Mouse (Mus musculus) adrenal gland, adult (tissue): ENCODE data around the gene Fignl2.

ENCODE experiments used
- DNase-seq, 2 experiments: peaks; one replicate each; pipeline ENCODE4 v3.0.0; 2022 to 2023; ENCODE audit warnings: low spot score in 1 of 2; ENCODE audit not compliant: inconsistent age in 2 of 2

The Fignl2 gene

DNA sequence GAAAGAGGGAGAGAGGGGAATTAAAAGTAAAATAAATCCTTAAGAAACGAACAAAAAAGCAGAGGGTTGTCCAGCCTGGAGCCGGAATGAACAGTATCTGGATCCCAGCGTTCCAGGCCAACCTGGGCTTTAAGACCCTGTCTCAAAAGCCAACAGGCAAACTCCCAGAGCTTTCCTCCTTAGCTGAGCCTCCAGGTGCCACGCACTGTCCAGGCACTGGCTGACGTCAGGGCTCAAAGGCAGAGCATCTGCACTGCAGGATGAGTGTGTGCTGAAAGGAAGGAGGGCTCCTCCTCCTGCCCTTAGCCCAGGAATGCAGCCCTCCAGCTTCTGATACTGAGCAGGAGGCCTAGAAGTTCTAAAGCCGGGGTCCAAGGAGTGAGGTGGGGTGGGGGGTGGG, 15.6 kb upstream of the Fignl2 start:
- no peak for DNase-seq

DNA sequence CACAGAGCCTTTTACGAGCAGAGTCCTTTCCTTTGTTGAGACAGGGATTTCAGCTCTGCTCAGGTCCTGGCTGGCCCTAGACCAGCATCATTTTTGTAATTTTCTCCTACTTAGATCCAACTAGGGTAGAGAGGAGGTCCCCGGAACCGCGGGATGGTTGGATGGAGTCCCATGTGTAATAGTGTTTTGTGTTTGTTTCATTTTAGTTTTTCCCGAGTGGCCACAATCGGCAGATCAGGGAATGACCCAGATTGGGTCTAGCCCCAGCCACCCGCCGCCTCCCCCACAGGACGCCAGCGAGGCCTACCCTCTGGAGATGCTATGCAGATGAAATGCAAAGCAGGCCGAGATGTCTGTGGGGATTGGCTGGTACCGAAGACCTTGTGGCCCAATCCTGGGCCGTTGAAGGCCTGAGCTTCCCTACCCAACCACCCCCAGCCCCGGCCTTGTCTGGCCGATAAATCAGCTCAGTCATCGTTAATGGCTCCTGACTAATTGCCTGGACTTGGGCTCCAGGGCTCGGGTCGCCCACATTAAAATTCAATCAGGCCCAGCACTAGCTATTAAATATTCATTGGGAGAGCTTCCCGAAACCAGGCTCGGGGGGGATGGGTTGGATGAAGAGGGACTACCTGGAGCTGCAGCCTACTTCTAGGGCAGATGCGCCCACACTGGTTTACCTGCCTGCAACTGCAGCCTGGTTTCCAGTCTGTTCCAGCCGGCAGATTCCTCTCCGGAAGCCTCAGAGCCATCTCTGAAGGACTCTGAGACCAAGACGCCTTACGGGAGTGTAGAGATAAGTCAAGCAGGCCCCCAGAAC, 14.7 kb upstream of the Fignl2 start:
- DNase-seq: peak in 1 of 2 experiments; percentile 77

DNA sequence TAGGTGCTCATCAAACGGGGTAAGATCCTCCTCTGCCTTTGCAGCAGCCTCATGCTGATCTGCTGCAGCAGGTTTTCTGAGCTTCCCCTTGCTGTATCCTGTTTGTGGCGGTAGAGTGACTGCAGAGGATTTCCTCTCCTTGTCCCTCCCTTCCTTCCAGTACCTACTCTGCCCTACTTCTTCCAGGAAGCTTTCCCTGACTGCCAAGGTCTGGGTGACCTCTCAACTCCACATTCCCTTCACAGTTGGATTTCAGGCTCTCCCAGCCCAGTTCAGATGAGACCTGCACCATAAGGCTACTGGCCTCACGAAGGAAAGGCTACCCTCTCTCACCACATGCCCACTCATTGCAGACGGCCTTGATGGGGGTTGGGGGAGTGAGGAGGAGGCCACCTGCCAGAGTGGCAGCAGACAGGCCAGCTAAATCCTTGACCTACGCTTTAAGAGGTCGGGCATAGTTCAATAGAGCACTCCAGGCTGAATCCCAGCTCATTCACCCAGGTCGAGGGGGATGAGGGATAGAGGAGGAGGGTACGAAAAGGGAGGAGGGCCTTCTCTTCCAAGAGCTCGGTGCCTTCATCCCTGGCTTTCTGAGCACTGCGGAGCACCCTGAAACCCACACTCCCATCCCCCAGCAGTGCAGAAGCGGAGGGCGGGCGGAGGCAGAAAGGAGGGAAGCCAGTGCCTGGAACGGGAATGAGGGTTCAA, 13.9 kb upstream of the Fignl2 start:
- no peak for DNase-seq

DNA sequence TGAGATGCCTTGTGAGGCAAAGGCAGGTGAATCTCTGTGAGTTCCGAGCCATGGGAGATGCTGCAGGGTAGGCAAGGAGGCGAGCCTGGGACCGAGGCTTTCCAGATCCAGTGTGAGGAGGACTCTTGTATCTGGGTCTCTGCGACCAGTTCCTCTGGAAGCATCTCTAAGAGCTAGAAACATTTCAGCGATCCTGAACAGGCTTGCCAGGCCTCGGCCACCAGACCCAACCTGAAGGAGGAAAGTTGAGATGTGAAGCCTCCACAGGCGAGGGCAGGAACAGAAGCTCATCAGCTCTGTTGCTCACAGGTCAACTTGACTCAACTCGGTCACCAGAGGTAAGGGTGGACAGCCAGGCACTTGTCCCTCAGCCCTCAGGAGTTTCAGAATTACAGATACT, 13.2 kb upstream of the Fignl2 start:
- no peak for DNase-seq

DNA sequence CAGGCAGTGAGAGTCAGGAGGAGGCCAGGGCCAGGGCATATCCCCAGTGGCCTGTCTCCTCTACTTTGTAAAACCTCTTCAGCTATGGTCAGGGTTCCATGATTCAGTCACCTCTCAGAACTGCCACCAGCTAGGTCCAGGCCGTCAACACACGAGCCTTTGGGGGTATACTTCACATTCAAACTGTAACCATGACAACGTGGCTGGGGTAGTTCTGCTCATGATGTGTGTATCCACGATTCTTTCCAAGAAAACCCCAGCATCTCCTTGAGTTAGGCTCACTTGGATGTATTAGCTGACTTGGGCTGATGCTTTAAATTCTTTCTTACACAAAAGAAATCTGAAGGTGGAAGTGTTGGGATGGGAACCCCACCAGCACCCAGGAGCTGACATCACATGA, 9.9 kb upstream of the Fignl2 start:
- no peak for DNase-seq

DNA sequence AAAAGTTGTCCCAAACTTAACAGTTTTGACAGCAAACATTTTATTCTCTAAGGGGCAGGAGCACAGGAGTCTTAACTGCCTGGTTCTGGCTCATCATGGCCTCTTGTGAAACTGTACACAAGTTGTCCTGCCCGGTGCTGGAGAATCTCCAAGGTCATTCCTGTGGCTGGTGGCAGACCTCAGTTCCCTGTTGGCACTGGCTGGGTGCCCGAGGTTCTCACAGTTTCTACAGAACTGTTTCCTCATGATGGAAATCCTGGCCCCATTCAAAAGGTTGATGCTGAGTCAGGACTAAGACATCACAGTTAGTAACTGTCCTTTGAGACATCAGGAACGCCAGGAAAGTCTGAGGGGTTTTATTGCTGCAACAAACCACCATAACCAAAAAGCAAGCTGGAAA, 8.6 kb upstream of the Fignl2 start:
- DNase-seq: peak; percentile 93 to 95

DNA sequence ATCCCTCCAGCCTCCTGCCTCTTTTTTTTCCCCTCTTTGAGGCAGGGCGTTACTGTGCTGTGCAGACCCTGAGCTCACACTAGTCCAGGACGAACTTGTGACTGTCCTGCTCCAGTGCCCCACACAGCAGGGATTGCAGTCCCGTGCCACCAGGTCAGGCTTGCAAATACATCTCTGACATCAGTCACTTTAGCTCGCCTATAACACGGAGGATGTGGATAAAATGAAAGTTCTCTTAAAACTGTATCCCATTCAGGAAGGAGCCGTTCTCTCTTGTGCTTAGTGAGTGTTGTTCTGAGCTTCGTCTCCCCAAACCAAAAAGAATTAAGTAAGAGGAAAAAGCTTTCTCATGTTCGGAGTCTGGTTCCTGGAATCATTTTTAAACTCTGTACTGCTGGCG, 8.1 kb upstream of the Fignl2 start:
- no peak for DNase-seq

DNA sequence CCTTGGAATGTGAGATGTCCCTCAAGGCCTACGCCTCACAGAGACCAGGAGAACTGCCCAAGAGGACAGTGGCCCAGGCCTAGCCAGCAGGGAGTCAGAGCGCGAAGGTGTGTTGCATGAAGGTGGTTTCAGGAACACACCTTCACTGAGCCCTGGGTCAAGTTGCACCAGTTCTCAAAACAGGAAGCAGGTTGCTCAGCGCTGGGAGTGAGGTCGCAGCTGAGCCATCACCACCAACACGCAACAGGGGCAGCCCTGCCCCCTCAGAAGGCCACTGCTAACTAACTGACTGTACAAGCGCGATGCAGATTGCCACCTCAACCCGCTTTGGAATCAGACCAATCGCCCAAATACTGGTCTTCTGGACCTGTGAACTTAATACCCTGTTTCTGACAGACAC, 6.1 kb upstream of the Fignl2 start:
- DNase-seq: no peak

DNA sequence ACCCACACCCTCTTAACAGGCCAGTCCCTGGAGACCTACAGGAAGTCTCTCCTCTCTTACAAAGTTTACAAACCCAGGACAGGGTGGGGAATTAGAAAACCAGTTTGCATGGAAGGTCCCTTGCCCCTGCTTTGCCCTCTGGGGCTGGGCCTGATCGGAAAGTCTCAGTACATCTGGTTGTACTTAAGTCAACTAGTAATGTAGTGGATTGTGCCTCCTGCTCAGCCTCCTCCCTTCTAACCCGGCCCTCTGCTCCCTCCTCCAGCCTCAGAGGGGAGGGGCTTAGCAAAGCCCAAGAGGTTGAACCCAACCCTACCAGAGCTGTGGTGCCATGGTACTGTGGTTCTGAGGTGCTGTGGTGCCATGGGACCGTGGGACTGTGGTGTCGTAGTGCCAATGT, 3.9 kb upstream of the Fignl2 start:
- no peak for DNase-seq

DNA sequence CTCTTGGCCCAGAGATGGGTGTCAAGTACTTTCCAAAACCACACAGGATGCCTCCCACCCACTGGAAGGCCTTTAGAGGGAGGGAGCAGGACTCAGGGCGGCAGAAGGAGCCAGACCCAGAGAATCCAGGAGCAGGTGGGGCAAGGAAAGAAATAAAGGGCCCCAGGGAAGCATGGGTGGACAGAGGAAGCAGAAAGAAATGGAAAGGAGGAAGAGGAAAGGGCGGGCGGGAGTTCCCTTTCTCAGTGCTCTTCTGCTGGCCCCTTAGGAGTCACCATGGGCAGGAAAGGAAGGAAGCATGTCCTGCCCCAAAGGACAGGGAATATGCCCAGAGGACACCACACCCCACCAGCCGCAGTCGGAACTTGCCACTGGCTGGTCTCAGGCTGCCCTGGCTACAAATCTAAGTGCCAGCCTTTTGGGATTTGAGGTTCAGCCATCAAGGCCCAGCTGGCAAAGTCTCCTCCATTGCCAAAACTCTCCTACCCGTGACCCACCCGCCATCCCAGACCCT, 2.7 kb upstream of the Fignl2 start:
- DNase-seq: peak in 1 of 2 experiments; percentile 47

DNA sequence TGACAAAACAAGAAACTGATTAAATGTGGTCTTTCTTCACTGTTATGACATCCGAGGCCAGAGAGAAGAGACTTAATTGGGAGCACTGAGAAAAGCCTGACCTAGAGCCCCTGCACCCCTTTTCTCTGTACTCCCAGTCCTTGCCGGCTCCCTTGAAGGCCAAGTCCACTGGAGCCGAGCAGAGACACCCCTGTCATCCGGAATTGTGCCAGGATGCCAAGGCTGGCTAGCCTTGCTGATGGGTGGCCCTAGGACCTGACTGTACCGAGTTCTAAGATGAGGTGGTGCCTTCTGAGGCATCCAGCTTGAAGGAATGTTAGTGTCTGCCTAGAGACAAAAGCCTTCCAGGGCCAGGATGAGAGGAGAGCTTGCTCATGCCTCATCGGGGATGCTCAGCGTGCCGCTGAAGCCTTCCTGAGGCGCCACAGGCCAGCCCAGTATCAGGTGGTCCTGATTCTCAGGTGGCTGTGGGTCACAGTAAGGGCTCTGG, 1.7 kb upstream of the Fignl2 start:
- DNase-seq: peak in 1 of 2 experiments; percentile 79

DNA sequence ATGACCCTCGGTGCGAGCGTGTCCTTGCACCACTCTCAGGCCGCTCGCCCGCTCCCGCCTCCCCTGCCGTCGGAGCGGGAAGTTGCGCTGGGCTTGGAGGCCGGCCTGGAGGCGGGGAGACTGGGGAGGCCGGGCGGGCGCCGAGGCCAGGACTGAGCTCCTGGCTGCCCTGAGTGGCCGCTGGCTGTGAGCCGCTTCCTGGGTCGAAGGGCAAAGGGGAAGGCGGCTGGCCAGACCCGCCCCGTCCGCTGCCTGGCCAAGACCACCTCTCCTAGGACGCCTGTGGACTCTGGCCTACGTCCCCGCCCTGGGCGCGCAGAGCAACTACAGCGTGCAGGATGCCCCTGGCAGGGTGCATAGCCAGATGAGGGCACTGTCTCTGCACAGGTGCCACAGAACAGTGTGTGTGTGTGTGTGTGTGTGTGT, 377 bp upstream of the Fignl2 start:
- peak; percentile 96 to 98 for DNase-seq

DNA sequence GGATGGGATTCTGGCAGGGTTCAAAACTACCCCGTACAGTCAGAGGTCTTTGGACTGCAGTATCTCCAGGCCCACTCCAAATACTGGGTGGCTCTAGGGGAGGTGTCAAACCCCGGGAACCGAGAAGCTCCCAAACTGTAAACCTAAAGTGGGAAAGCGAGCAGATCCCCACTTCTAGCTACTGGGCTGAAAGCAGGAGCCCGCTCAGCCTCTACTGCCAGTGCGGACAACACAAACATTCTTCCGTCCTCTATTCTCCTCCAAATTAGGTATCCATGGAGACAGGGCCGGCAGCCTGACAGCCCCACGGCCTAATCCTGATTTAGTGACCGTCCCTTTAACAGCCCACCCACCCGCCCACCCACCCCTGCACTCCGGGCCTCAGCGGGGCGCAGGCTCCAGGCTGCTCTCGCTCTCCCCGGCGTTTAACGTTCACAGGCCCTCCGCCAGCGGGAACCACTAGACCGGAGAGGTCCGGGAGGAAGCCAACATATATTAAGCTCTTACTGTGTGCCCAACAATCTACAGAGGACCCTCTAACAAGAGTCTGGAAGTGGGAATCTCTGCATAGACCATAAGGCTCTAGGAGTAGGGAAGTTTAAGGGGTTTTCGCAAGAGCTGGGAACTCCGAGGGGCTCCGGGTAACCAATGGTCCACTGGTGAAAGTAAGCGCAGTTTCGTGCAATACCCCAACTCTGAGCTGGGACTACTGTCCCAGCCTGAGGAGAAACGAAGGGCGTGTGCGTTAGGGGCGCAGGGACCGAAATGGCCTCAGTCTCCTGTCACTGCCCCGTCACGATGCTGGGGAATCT, 1.2 kb downstream of the Fignl2 start:
- DNase-seq: peak in 1 of 2 experiments; percentile 80

DNA sequence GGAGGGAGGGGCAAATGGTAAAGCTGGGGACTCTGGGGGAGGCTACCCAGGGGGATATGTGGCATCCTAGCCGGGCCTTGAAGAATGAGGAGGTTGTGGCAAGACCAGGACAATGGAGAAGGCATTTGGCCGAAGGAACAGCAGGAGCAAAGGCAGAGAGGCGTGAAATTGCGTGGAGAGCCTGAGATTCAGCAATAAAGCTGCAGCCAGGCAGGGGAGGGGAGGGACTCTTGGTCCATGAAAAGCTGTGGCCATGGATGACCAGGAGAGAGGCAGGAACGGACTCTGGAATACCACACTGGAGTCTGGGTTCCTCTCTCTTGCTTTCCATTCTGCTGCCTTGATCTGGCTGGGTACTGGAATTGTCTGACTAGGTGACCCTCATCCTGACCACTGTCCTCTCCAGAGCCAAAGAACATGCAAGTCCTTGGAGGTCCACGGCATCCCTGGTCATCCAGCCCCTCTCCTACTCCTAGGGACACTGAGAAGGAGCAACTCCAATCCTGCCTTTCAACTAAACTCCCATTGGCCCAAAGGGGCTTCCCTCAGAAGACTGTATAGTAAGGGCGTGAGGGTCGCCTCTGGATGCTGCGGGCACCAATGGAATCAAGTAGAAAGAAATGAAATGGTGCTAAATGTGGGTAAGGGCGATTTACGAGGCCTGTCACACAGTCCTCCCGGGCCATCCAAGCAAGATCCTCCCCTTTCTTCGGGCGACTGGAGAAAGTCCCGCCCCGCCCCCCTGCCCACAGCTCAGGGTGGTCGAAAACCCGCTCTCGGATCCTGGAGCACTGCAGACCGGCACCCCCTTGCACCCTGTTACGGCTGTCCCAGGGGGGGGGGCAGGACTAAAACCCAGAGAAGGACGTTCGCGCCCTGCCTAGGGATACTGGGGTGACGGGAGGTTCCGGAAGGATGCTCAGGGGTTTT, 2.0 kb downstream of the Fignl2 start:
- DNase-seq: no peak

DNA sequence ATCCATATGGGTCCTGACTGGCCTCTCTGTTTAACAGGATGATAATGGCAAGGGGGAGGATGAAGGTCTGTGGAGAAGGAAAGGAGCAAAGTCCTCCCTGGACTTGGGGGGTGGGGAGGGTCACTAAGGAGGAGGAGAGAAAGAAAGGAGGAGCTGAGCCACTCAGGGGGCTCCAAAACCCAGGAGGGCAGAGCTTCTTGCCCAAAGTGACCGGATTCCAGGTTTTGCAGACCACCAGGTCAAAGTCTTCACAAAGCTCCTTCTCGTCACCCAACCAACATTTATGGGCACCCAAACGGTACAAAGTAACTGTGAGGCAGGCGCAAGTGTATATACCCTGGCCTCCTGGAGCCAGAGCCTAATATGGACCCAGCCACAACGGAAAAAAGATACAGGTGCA, 2.7 kb downstream of the Fignl2 start:
- DNase-seq: no peak

DNA sequence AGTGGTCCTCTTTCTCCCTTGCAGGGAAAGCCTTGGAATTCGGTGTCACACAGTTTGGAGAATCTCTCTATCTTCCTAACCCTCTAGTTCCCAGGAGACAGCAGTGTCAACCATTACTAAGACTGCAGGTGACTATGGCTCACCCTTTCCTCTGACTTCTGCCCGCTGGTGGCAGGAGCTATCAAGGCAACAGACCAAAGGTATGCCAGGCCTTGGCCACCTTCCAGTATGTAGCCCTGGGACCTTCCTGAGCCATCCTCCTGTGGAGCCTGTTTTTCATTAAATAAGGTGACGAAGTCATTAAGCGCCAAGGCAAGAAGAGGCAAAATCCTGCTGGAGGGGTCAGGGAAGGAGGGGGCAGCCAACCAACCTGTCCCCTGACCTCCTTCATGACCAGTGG, 3.2 kb downstream of the Fignl2 start:
- DNase-seq: no peak

DNA sequence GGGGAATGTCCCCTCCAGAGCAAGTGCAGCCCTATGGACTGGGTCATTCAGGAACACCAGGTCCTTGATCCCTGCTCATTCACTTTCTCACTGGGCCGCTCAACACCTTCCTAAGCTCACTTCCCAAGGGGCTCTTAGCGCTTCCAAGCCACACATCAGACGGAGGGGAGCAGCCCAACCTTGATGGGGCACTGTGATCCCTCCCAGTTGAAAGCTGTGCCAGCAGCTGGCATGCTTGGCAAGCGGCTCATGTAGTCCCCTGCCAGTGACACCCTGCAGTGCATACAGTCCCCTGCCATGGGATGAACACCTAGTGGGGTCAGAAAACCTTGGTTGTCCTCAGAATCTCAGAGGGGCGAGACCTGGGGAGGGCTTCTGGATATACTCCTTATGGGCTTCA, 4.3 kb downstream of the Fignl2 start:
- DNase-seq: peak in 1 of 2 experiments; percentile 61

DNA sequence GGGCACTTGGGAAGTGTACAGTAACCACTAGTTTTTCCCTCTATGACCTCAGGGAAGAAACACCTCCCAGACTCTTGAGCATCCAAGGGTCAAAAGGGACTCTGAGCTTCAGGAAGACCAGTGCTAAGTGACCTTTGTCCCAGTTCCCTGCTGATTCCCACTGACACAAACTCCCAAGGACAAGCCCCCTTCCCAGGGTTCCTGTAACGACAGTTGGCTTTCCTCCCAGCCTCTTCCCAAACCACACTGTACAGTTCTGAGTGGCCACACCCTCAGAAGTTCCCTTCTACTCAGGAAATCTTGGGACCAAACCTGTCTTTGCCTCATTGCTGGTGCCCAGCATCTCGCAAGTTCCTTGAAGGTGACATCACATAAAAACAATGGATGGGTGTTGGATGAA, 5.6 kb downstream of the Fignl2 start:
- DNase-seq: no peak

DNA sequence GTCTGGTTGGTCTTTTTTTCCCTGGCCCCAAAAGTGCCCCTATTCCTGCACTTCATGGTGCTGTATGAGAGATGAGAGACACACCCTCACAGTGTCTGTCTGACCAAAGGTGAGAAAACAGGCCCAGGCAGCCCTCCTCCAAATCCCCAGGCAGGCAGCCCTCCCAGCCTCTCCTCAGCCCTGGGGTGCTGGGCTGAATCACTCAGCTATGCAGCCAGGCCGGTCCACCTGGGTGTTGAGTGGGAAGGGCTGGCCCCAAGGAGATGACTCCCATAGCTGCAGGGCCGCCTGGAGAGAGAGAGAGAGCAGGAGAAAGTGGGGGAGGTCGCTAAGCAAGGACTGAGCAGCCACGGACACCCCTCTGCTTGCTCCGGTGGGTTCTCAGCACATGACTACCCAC, 7.6 kb downstream of the Fignl2 start:
- peak in 1 of 2 experiments; percentile 39 for DNase-seq

DNA sequence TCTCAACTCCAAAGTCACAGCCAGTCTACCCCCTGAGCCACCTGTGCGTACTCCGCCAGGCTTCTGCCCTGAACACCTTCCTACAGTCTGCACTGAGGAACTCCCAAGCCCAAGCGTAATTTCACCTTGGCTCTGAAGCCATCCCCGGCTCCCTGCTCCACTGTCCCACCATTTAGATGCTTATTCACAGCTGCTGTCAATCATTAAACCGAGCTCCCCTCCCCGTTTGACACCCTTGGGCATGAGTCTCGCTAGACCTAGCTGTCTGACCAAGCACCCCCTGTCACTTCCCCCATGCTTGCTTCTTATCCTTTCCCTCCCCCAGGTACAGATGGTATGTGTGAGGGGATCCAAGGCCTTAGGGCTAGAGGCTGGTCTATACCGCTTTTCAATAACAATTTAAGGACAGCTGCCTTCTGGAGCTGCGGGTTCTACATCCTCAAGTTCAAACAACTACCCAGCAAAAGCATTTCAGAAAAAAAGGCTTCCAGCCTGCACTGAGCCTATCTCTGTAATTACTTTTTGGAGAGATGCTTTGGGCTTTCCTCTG, 8.7 kb downstream of the Fignl2 start:
- no peak for DNase-seq
